Mouse (Mus musculus) C2C12 (cell line): ENCODE results near the gene Olfr370. TPM values are rescaled to one million over a fixed set of nuclear protein-coding genes. Genes with fewer than 3 reads are reported as not detected.

Experiments used
- H3K27me3 ChIP-seq: one replicate; pipeline ENCODE4 v1.6.1; 2011; ENCODE audit not compliant: control insufficient read depth, insufficient read depth, insufficient read length
- H3K36me3 ChIP-seq: one replicate; pipeline ENCODE4 v1.6.1; 2011; ENCODE audit not compliant: control insufficient read depth, insufficient read depth
- H3K4me3 ChIP-seq: one replicate; pipeline ENCODE4 v1.5.1; 2011; ENCODE audit warnings: mild to moderate bottlenecking, control low read depth; ENCODE audit not compliant: poor library complexity, insufficient read depth, severe bottlenecking
- H3K79me2 ChIP-seq: one replicate; pipeline ENCODE4 v1.6.1; 2011; ENCODE audit not compliant: control insufficient read depth, insufficient read depth
- H3K79me3 ChIP-seq: one replicate; pipeline ENCODE4 v1.6.1; 2011; ENCODE audit warnings: low read depth, control low read depth
- H3ac ChIP-seq: one replicate; pipeline ENCODE3; 2011; ENCODE audit warnings: low read depth; ENCODE audit not compliant: control insufficient read depth, insufficient read length
- CEBPB ChIP-seq: IDR thresholded peaks from one replicate; pipeline ENCODE4 v1.6.1; 2011; ENCODE audit warnings: low read depth, mild to moderate bottlenecking, control low read depth, moderate library complexity
- CTCF ChIP-seq: IDR thresholded peaks from one replicate; pipeline ENCODE4 v1.5.1; 2011; ENCODE audit not compliant: control insufficient read depth, insufficient read depth, insufficient read length
- FOSL1 ChIP-seq: IDR thresholded peaks from one replicate; pipeline ENCODE4 v1.8.0; 2011; ENCODE audit warnings: mild to moderate bottlenecking, low read length; ENCODE audit not compliant: poor library complexity, insufficient read depth, severe bottlenecking
- MAX ChIP-seq: IDR thresholded peaks from one replicate; pipeline ENCODE4 v1.6.1; 2011; ENCODE audit warnings: mild to moderate bottlenecking, control low read depth
- MYOD1 ChIP-seq: IDR thresholded peaks from one replicate; pipeline ENCODE4 v1.6.1; 2011; ENCODE audit warnings: low read depth; ENCODE audit not compliant: control insufficient read depth, insufficient read length
- MYOG ChIP-seq: IDR thresholded peaks from one replicate; pipeline ENCODE4 v1.6.1; 2011; ENCODE audit not compliant: control insufficient read depth, insufficient read length; ENCODE audit errors: extremely low read depth
- USF1 ChIP-seq: IDR thresholded peaks from one replicate; pipeline ENCODE4 v1.6.1; 2011; ENCODE audit warnings: low read depth, mild to moderate bottlenecking, control low read depth, moderate library complexity
- polyA plus RNA-seq: library from polyadenylated mRNA; unstranded; fragments of >200 nt; fragmentation: generic; extraction: Trizol; gene quantifications from one replicate; pipeline ENCODE4 v1.2.1, GENCODE M21; 2012; ENCODE audit warnings: missing spikeins

The Olfr370 gene
- polyA plus RNA-seq, 1 experiment, result not detected

- Histone ChIP-seq H3K36me3 (peaks cover 16% of the 10 kb centered on the region), H3K4me3 (no peak overlapping the region), H3K79me3 (peaks cover 7% of the 10 kb centered on the region), H3K79me2 (peaks cover 43% of the 10 kb centered on the region), H3ac (no peak overlapping the region), H3K27me3 (no peaks in the 10 kb centered on the region)
- TF ChIP-seq FOSL1, result no peak
- TF ChIP-seq CTCF, result no peak
- TF ChIP-seq USF1, result no peak
- no peak for TF ChIP-seq MYOD1
- TF ChIP-seq CEBPB, result no peak
- no peak for TF ChIP-seq MAX
- no peak for TF ChIP-seq MYOG
Observed at GRCm38 (mm10) chr8:83573140-83573875, 37.7 kb downstream of the Olfr370 start.

GRCm38 (mm10) chr8:83574631-83575315 lies 39.2 kb downstream of the Olfr370 start:
- TF ChIP-seq CTCF (no peak), MYOG (no peak), MAX (no peak), FOSL1 (no peak), MYOD1 (no peak), USF1 (no peak), CEBPB (no peak)
- no peaks in the 10 kb centered on the region for H3K27me3 ChIP-seq
- no peak overlapping the region for H3ac ChIP-seq
- H3K4me3 ChIP-seq, result no peak overlapping the region
- H3K79me3 ChIP-seq, result peaks cover 4% of the 10 kb centered on the region
- H3K79me2 ChIP-seq, result peaks cover 33% of the 10 kb centered on the region
- peaks cover 12% of the 10 kb centered on the region for H3K36me3 ChIP-seq

- TF ChIP-seq FOSL1 (no peak), CTCF (no peak), MYOG (no peak), MYOD1 (no peak), CEBPB (no peak)
- Histone ChIP-seq H3ac (no peak overlapping the region), H3K27me3 (no peaks in the 10 kb centered on the region), H3K36me3 (peaks cover 6% of the 10 kb centered on the region), H3K4me3 (no peak overlapping the region), H3K79me3 (peaks cover 10% of the 10 kb centered on the region), H3K79me2 (peaks cover 43% of the 10 kb centered on the region)
Observed at GRCm38 (mm10) chr8:83575561-83576515, 40.3 kb downstream of the Olfr370 start.

DNA sequence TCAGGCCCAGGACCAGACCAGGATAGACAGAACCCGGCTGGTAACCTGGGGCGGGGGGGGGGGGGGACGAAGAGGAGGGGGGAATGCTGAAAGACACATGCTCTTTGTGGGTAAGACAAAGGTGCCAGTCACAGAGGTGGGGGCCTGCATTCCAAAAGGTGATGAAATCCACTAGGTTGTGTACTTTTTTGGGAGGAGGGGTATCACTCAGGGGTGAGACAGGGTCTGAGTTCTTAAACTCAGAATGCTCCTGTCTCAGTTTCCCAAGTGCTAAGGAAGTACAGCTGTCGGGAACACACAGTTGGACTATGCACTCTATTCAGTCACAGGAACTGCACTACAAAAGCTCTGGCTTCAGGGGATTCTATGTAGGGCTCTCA lies 40.9 kb downstream of the Olfr370 start:
- Histone ChIP-seq H3K79me3 (peaks cover 11% of the 10 kb centered on the region), H3ac (no peak overlapping the region), H3K79me2 (peaks cover 50% of the 10 kb centered on the region), H3K4me3 (no peak overlapping the region), H3K36me3 (peaks cover 1% of the 10 kb centered on the region), H3K27me3 (no peaks in the 10 kb centered on the region)
- TF ChIP-seq MAX, result no peak
- TF ChIP-seq CEBPB, result no peak
- TF ChIP-seq CTCF, result no peak
- no peak for TF ChIP-seq MYOG
- no peak for TF ChIP-seq USF1
- TF ChIP-seq FOSL1, result no peak
- no peak for TF ChIP-seq MYOD1

GRCm38 (mm10) chr8:83576921-83577320 lies 41.3 kb downstream of the Olfr370 start:
- Histone ChIP-seq H3K4me3 (no peak overlapping the region), H3K36me3 (no peaks in the 10 kb centered on the region)
- no peak for TF ChIP-seq MYOG
- no peak for TF ChIP-seq MAX
- no peak for TF ChIP-seq FOSL1
- TF ChIP-seq CTCF, result no peak
- TF ChIP-seq MYOD1, result no peak
- no peak for TF ChIP-seq CEBPB
- TF ChIP-seq USF1, result no peak

More at GRCm38 (mm10) chr8:83576921-83577320, 41.3 kb downstream of the Olfr370 start:
- H3K79me2 ChIP-seq, result peaks cover 53% of the 10 kb centered on the region
- no peak overlapping the region for H3ac ChIP-seq
- H3K79me3 ChIP-seq, result peaks cover 12% of the 10 kb centered on the region
- H3K27me3 ChIP-seq, result no peaks in the 10 kb centered on the region
